Mouse (Mus musculus): ENCODE measurements around the gene Tcp11l2. TPM values are rescaled to one million over a fixed set of nuclear protein-coding genes. Genes with fewer than 3 reads are reported as not detected.
A peak's percentile ranks its signal among the peaks of the same experiment; 100 is the strongest.

The Tcp11l2 gene
- polyA plus RNA-seq, 1 experiment from 2014 or later = 39.5 TPM

- H3K9ac ChIP-seq (ENCODE audit: low read length) = no peak overlapping the region
- no peaks in the 10 kb centered on the region for H3K27me3 ChIP-seq (ENCODE audit: control insufficient read depth, insufficient read depth, low read length)
- no peak overlapping the region for H3K27ac ChIP-seq (ENCODE audit: low read length)
- 80% methylated on average over 4 of the region's 4 CpGs for WGBS
- peaks cover 3% of the 10 kb centered on the region; the same call in 1 of the 2 replicates for H3K4me1 ChIP-seq (ENCODE audit: control insufficient read depth, insufficient read depth, low read length)
- no peak overlapping the region for H3K4me3 ChIP-seq (ENCODE audit: low read length)
- ATAC-seq (replicated peaks; ENCODE audit: extremely low read depth, insufficient read depth, low FRiP score) = no peak
- H3K9me3 ChIP-seq (replicated peaks; ENCODE audit: control insufficient read depth, low read length) = no peaks in the 10 kb centered on the region
- no peak overlapping the region for H3K4me2 ChIP-seq (ENCODE audit: low read depth, low read length)
- H3K36me3 ChIP-seq (ENCODE audit: control insufficient read depth, insufficient read depth) = peaks cover 17% of the 10 kb centered on the region
Observed at GRCm38 (mm10) chr10:84648911-84649310, 72.5 kb downstream of the Tcp11l2 start.

DNA sequence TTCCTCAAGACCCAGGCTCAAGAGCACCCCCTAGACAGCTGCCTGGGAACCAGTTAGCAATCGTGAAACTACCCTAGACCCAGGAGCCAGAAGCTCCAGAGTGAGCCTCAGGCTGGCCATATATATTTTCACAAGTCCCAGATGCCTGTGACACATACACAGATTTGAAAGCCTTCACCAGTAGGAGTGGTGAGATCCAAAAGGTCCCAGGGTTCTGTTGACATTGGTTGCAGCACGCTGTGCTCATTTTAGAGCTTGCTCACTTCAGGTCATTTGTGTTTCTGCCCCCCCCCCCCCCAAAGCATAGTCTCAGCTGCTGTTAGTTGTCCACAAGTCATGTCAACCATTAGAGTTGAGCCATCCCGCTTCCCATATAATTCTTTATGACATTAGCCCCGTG, 77.6 kb downstream of the Tcp11l2 start:
- no peak overlapping the region for H3K27ac ChIP-seq (ENCODE audit: low read length)
- H3K4me3 ChIP-seq (ENCODE audit: low read length) = no peak overlapping the region
- no peaks in the 10 kb centered on the region for H3K9me3 ChIP-seq (replicated peaks; ENCODE audit: control insufficient read depth, low read length)
- ATAC-seq (replicated peaks; ENCODE audit: extremely low read depth, insufficient read depth, low FRiP score) = no peak
- H3K4me1 ChIP-seq (ENCODE audit: control insufficient read depth, insufficient read depth, low read length) = peaks cover 6% of the 10 kb centered on the region; the same call in 1 of the 2 replicates
- no peak overlapping the region for H3K4me2 ChIP-seq (ENCODE audit: low read depth, low read length)
- no peaks in the 10 kb centered on the region for H3K27me3 ChIP-seq (ENCODE audit: control insufficient read depth, insufficient read depth, low read length)
- H3K36me3 ChIP-seq (ENCODE audit: control insufficient read depth, insufficient read depth) = peaks cover 10% of the 10 kb centered on the region; the same call in 1 of the 2 replicates
- WGBS = 75% methylated on average over 4 of the region's 4 CpGs
- H3K9ac ChIP-seq (ENCODE audit: low read length) = no peak overlapping the region

DNA sequence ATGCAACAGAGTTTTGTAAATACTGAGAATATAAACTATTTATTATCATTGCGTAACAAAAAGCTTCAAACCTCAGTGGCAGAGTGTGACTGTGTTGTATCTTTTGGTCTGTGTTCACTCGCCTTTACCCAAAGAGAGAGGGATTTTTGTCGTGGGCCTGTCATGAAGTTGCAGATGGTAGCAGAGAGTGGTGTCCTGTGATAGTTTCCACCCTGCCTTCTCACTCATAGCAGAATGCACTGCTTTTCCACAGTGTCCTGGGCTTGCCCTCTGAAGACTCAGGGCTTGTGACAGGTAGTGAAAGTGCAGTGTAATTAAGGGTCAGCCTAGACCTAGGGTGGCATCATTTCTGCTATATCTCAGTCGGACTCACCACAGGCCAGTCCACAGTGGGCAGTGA, 78.3 kb downstream of the Tcp11l2 start:
- WGBS = 86% methylated on average over 4 of the region's 4 CpGs
- no peak overlapping the region for H3K4me3 ChIP-seq (ENCODE audit: low read length)
- H3K27ac ChIP-seq (ENCODE audit: low read length) = no peak overlapping the region
- no peak overlapping the region for H3K9ac ChIP-seq (ENCODE audit: low read length)
- peaks cover 10% of the 10 kb centered on the region; the same call in 1 of the 2 replicates for H3K36me3 ChIP-seq (ENCODE audit: control insufficient read depth, insufficient read depth)
- no peak overlapping the region for H3K4me2 ChIP-seq (ENCODE audit: low read depth, low read length)
- no peaks in the 10 kb centered on the region for H3K9me3 ChIP-seq (replicated peaks; ENCODE audit: control insufficient read depth, low read length)
- peaks cover 6% of the 10 kb centered on the region; the same call in 1 of the 2 replicates for H3K4me1 ChIP-seq (ENCODE audit: control insufficient read depth, insufficient read depth, low read length)
- ATAC-seq (replicated peaks; ENCODE audit: extremely low read depth, insufficient read depth, low FRiP score) = no peak
- H3K27me3 ChIP-seq (ENCODE audit: control insufficient read depth, insufficient read depth, low read length) = no peaks in the 10 kb centered on the region

DNA sequence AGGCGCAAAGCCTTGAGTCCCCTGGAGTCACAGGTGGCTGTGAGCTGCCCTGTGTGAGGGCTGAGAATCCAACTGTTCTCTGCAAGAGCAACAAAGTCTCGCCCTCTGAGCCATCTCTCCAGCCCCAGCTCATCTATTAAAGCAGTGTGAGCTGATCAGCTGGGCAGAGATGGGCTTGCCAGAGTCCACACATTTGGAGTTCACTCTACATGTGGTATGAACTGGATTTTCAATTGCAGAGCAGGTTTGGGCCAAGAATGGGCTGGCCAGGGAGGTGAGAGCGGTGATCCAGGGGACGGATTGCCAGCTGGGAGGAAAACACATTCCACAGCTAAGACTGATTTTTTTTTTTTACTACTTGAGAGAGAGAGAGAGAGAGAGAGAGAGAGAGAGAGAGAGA, 80.2 kb downstream of the Tcp11l2 start:
- no peak for ATAC-seq (replicated peaks; ENCODE audit: extremely low read depth, insufficient read depth, low FRiP score)
- no peak overlapping the region for H3K9ac ChIP-seq (ENCODE audit: low read length)
- no peak overlapping the region for H3K27ac ChIP-seq (ENCODE audit: low read length)
- H3K9me3 ChIP-seq (replicated peaks; ENCODE audit: control insufficient read depth, low read length) = peaks cover 4% of the 10 kb centered on the region; the same call in 1 of the 2 replicates
- no peak overlapping the region for H3K4me2 ChIP-seq (ENCODE audit: low read depth, low read length)
- H3K4me3 ChIP-seq (ENCODE audit: low read length) = no peak overlapping the region
- H3K4me1 ChIP-seq (ENCODE audit: control insufficient read depth, insufficient read depth, low read length) = peaks cover 6% of the 10 kb centered on the region; the same call in 1 of the 2 replicates
- H3K36me3 ChIP-seq (ENCODE audit: control insufficient read depth, insufficient read depth) = peaks cover 15% of the 10 kb centered on the region
- WGBS = 60% methylated on average over 4 of the region's 4 CpGs
- no peaks in the 10 kb centered on the region for H3K27me3 ChIP-seq (ENCODE audit: control insufficient read depth, insufficient read depth, low read length)

- 41% methylated on average over 6 of the region's 6 CpGs for WGBS
- H3K36me3 ChIP-seq (ENCODE audit: control insufficient read depth, insufficient read depth) = peaks cover 15% of the 10 kb centered on the region
- peaks cover 6% of the 10 kb centered on the region; the same call in 1 of the 2 replicates for H3K4me1 ChIP-seq (ENCODE audit: control insufficient read depth, insufficient read depth, low read length)
- H3K27ac ChIP-seq (ENCODE audit: low read length) = peak overlapping the region; percentile 1
- H3K4me2 ChIP-seq (ENCODE audit: low read depth, low read length) = no peak overlapping the region
- no peak overlapping the region for H3K9ac ChIP-seq (ENCODE audit: low read length)
- peaks cover 5% of the 10 kb centered on the region; the same call in 1 of the 2 replicates for H3K9me3 ChIP-seq (replicated peaks; ENCODE audit: control insufficient read depth, low read length)
- H3K27me3 ChIP-seq (ENCODE audit: control insufficient read depth, insufficient read depth, low read length) = no peaks in the 10 kb centered on the region
- no peak for ATAC-seq (replicated peaks; ENCODE audit: extremely low read depth, insufficient read depth, low FRiP score)
- H3K4me3 ChIP-seq (ENCODE audit: low read length) = no peak overlapping the region
Observed at GRCm38 (mm10) chr10:84657437-84658087, 81.1 kb downstream of the Tcp11l2 start.

DNA sequence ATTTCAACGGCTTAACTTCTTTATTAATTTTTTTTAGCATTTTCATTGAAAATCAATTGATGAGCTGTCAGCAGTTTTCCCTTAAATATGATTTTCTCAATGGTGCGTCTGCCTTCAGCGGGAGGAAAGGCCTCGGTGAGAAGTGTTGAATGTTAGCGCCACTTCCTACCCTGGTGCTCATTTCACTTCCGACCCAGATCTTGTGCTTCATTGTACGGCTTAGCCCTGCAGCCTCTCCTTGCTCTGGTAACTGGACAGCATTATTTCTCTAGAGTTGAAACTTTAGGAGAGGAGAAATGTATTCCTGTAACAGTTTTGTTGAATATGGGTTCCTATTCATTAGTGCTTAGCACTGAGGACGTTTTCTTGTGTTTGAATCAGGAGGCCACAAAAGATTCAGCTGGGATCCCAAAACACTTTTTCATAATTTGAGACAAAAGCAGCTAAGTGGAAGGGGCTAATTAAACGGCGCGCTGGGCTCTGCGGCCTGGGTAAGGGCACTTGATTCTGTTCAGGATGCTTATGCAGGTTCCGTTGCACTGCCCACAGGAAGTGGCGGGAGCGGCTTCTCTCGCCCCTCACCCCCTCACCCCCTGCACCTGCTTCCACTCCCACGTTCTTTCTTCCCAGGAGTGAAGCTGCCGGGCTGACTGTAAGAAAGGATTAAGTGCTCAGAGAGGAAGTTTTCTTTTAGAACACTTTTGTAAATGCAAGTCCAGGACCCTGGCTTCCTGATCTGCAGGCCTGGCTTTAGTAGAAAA, 81.8 kb downstream of the Tcp11l2 start:
- no peak overlapping the region for H3K9ac ChIP-seq (ENCODE audit: low read length)
- H3K4me1 ChIP-seq (ENCODE audit: control insufficient read depth, insufficient read depth, low read length) = peaks cover 6% of the 10 kb centered on the region; the same call in 1 of the 2 replicates
- peaks cover 9% of the 10 kb centered on the region for H3K36me3 ChIP-seq (ENCODE audit: control insufficient read depth, insufficient read depth)
- no peak for ATAC-seq (replicated peaks; ENCODE audit: extremely low read depth, insufficient read depth, low FRiP score)
- H3K27ac ChIP-seq (ENCODE audit: low read length) = peak overlapping the region; percentile 60
- peak overlapping the region; percentile 14; the same call in 1 of the 2 replicates for H3K4me2 ChIP-seq (ENCODE audit: low read depth, low read length)
- peaks cover 5% of the 10 kb centered on the region; the same call in 1 of the 2 replicates for H3K9me3 ChIP-seq (replicated peaks; ENCODE audit: control insufficient read depth, low read length)
- no peaks in the 10 kb centered on the region for H3K27me3 ChIP-seq (ENCODE audit: control insufficient read depth, insufficient read depth, low read length)
- 56% methylated on average over 18 of the region's 18 CpGs for WGBS
- H3K4me3 ChIP-seq (ENCODE audit: low read length) = no peak overlapping the region

- H3K27ac ChIP-seq (ENCODE audit: low read length) = no peak overlapping the region
- H3K4me2 ChIP-seq (ENCODE audit: low read depth, low read length) = no peak overlapping the region
- no peak for ATAC-seq (replicated peaks; ENCODE audit: extremely low read depth, insufficient read depth, low FRiP score)
- no peaks in the 10 kb centered on the region for H3K27me3 ChIP-seq (ENCODE audit: control insufficient read depth, insufficient read depth, low read length)
- WGBS = 85% methylated on average over 3 of the region's 3 CpGs
- H3K4me1 ChIP-seq (ENCODE audit: control insufficient read depth, insufficient read depth, low read length) = 0 out of 2 replicates have a peak, but pooled peaks cover 3% of the 10 kb centered on the region
- no peak overlapping the region for H3K9ac ChIP-seq (ENCODE audit: low read length)
- peaks cover 11% of the 10 kb centered on the region for H3K36me3 ChIP-seq (ENCODE audit: control insufficient read depth, insufficient read depth)
- H3K4me3 ChIP-seq (ENCODE audit: low read length) = no peak overlapping the region
- H3K9me3 ChIP-seq (replicated peaks; ENCODE audit: control insufficient read depth, low read length) = peaks cover 5% of the 10 kb centered on the region; the same call in 1 of the 2 replicates
Observed at GRCm38 (mm10) chr10:84659281-84659680, 82.9 kb downstream of the Tcp11l2 start.

DNA sequence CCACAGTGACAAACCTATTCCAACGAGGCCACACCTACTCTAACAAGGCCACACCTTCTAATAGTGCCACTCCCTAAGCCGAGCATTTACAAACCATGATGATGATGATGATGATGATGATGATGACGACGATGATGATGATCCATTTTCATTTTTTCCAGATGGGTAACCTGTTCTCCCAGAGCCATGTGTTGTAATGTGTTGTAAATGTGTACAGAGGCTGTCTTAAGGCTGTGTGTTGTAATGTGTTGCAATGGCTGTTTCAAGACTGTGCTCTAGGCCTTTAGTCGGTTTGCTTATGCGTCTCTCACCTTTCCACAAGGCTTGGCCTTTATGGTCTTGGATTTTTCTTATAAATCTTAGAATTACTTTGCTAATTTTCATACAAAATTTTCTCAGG, 85.7 kb downstream of the Tcp11l2 start:
- 95% methylated on average over 6 of the region's 6 CpGs for WGBS

More for the DNA sequence above, 85.7 kb downstream of the Tcp11l2 start:
- Histone ChIP-seq H3K36me3 (ENCODE audit: control insufficient read depth, insufficient read depth) (peaks cover 11% of the 10 kb centered on the region), H3K27ac (ENCODE audit: low read length) (no peak overlapping the region), H3K4me1 (ENCODE audit: control insufficient read depth, insufficient read depth, low read length) (no peaks in the 10 kb centered on the region), H3K27me3 (ENCODE audit: control insufficient read depth, insufficient read depth, low read length) (no peaks in the 10 kb centered on the region), H3K9me3 (replicated peaks; ENCODE audit: control insufficient read depth, low read length) (peaks cover 5% of the 10 kb centered on the region; the same call in 1 of the 2 replicates), H3K9ac (ENCODE audit: low read length) (no peak overlapping the region), H3K4me2 (ENCODE audit: low read depth, low read length) (no peak overlapping the region), H3K4me3 (ENCODE audit: low read length) (no peak overlapping the region)
- no peak for ATAC-seq (replicated peaks; ENCODE audit: extremely low read depth, insufficient read depth, low FRiP score)
